Mouse (Mus musculus) Patski (cell line): ENCODE data around the gene Gm1113. TPM values are rescaled to one million over a fixed set of nuclear protein-coding genes. Genes with fewer than 3 reads are reported as not detected.
A peak's percentile ranks its signal among the peaks of the same experiment; 100 is the strongest.

Source experiments
- ATAC-seq: fragments of 100-300 bp; one replicate; pipeline ENCODE4 v1.8.0; 2021
- CTCF ChIA-PET: fragments of 350-600 bp; sonication (Branson Sonifier 250); formaldehyde crosslinking; loops from one replicate; lab custom pipeline; 2022; ENCODE audit warnings: inconsistent platforms; lab: Charles Lee
- POLR2A ChIA-PET: fragments of 350-600 bp; sonication (Branson Sonifier 250); formaldehyde crosslinking; loops from one replicate; lab custom pipeline; 2022; ENCODE audit warnings: antibody characterized with exemption, inconsistent platforms; lab: Charles Lee
- DNase-seq: peaks from one replicate; pipeline ENCODE4 v3.0.0-alpha.2; 2011; ENCODE audit warnings: low read depth, low spot score
- H3K27me3 ChIP-seq: fragments of 371-371 bp; one replicate; pipeline ENCODE4 v1.5.1; 2021
- CTCF ChIP-seq: fragments of 100-300 bp; IDR thresholded peaks from one replicate; pipeline ENCODE4 v1.5.1; 2021
- in situ Hi-C: fragments of 300-500 bp; cut with MboI; formaldehyde crosslinking; loops from 3 replicates; pipeline ENCODE4 v1.11.1; 2018; ENCODE audit warnings: low pct_unique_long_range_greater_than_20kb, mixed read lengths
- polyA plus RNA-seq: library from polyadenylated mRNA; unstranded; gene quantifications from one replicate; pipeline ENCODE4 v1.2.3, GENCODE M21; 2021

Gene Gm1113
- polyA plus RNA-seq, 1 experiment from 2014 or later, result not detected

DNA sequence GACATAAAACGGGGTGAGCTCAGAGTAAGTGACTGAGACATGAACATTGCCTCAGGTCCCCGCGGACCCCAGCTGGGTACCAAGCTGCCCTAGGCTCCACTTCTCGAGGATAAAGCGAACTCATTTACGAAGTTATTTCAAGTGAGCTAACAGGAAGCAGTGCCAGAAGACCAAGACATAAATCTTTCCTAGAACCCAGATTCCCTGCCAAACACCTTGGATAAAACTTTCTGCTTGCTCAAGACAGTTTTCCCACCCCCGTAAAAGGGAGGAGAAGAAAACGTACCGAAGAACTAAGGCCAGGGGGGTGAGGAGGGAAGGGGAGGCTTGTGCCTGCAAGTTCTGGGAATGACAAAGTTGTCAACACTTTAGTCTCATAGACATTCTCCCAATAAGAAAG, 15.2 kb upstream of the Gm1113 start:
- ATAC-seq, result no peak
- POLR2A ChIA-PET, result no interaction called here
- DNase-seq, result no peak
- no peak for TF ChIP-seq CTCF
- no peaks in the 10 kb centered on the region for H3K27me3 ChIP-seq
- CTCF ChIA-PET, result interaction anchor here (4.8 kb wide), 1 partner anchor 249 kb away, joined by 54 read pairs; no protein-coding TSS in a partner anchor
- in situ Hi-C loops, result loop anchor here (5.0 to 25.0 kb wide), 4 partner anchors 116 to 496 kb away; no protein-coding TSS in a partner anchor

DNA sequence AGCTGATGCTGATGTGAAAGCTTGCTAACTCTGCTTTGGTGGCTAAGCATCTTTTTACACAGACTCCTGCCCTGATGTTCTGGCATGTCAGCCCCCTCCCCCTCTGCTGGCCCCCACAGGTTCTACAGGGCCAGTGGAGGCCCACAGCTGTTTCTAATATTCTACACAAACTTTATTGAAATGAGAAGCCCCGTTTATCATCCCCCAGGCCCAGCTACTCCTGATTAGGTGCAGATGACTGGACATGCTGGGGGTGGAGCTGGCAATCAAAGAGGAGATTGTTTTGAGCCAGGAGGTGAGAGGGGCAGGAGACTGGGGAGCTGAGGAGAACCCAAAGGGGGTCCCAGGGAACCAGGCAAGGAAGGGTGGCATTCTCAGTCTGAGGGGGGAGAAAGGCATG, 11.7 kb upstream of the Gm1113 start:
- ATAC-seq (no peak), DNase-seq (no peak)
- POLR2A ChIA-PET, result no interaction called here
- H3K27me3 ChIP-seq, result peaks cover 4% of the 10 kb centered on the region
- CTCF ChIA-PET, result interaction anchor here (1.5 kb wide), 1 partner anchor 13 kb away, joined by 3 read pairs; no protein-coding TSS in a partner anchor
- in situ Hi-C loops, result loop anchor here (5.0 to 25.0 kb wide), 4 partner anchors 112 to 492 kb away; no protein-coding TSS in a partner anchor
- TF ChIP-seq CTCF, result no peak

DNA sequence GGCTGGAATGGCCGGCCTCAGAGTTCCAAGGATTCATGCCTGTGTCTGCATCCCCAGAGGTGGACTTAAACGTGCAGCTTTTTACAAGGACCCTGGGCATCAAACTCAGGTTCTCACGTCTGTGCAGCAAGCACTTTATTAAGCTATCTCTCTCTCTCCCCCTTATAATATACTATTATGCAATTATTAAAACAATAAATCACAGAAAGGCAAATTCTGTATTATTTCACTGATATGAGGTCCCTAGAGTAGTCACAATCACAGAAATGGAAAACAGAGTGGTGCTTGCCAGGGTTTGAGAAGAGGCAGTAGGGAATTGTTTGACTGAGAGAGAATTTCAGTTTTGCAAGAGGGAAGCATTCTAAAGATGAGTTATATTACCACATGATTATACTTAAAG, 11.1 kb upstream of the Gm1113 start:
- in situ Hi-C loops, result loop anchor here (25.0 kb wide), 1 partner anchor 492 kb away; no protein-coding TSS in a partner anchor
- TF ChIP-seq CTCF, result no peak
- peaks cover 4% of the 10 kb centered on the region for H3K27me3 ChIP-seq
- ATAC-seq (no peak), DNase-seq (no peak)
- ChIA-PET POLR2A (no interaction called here), CTCF (interaction anchor here (1.4 to 1.5 kb wide), 2 partner anchors 13 to 250 kb away, joined by 3 to 4 read pairs; no protein-coding TSS in a partner anchor)

DNA sequence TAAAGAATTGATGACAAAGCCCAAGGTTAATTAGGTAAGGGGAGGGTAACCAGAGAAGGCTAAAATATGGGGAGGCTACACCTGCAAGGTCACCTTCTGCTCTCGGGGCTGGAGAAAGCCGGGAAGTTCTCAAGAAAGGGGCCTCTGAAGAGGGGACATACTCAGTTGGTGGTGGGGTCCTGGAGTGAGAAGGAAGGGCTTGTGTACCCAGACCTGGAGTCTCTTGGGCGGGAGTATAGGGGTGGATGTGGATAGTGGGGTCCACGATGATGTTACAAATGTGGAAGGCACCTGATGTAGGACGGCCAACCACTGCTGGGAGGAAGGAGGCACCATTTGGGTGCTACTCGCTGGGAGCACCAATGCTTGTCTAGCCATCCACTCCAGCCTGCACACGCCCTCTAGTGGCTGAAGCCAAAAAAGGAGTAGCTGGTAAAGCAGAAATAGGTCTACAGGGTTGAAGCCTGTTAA, 5.9 kb upstream of the Gm1113 start:
- in situ Hi-C loops, result no loop called here
- peak; percentile 24 for DNase-seq
- peaks cover 4% of the 10 kb centered on the region for H3K27me3 ChIP-seq
- peak; percentile 47 for ATAC-seq
- CTCF ChIA-PET, result interaction anchor here (0.7 to 1.8 kb wide), 13 partner anchors 11 to 254 kb away, joined by 3 to 12 read pairs (median 4); no protein-coding TSS in a partner anchor
- POLR2A ChIA-PET, result interaction anchor here (1.4 kb wide), 1 partner anchor 10 kb away, joined by 6 read pairs; no protein-coding TSS in a partner anchor
- peak; percentile 75 for TF ChIP-seq CTCF

DNA sequence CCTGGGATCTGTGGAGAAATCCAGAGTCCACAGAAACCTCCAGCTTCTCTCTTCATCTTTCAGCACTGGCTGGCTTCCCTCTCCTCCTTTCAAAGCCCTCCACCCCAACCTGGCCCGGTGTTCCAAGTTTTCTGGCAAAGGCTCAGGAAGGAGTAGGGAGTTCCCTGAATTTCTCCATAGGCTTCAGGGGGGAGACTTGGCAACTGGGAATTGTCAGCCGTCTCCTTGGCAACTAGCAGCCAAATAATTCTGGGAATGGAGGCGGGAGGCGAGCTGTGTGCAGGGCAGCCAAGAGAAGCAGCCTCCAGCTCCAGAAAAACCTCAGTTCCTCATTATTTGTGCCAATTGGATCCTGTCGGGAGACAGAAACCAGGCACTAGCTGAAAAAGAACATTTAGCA, 5.5 kb upstream of the Gm1113 start:
- ATAC-seq (no peak), DNase-seq (no peak)
- peaks cover 4% of the 10 kb centered on the region for H3K27me3 ChIP-seq
- CTCF ChIA-PET, result interaction anchor here (0.9 to 1.7 kb wide), 8 partner anchors 11 to 245 kb away, joined by 3 to 12 read pairs (median 4); no protein-coding TSS in a partner anchor
- TF ChIP-seq CTCF, result no peak
- in situ Hi-C loops, result no loop called here
- POLR2A ChIA-PET, result interaction anchor here (1.4 kb wide), 1 partner anchor 11 kb away, joined by 6 read pairs; no protein-coding TSS in a partner anchor

DNA sequence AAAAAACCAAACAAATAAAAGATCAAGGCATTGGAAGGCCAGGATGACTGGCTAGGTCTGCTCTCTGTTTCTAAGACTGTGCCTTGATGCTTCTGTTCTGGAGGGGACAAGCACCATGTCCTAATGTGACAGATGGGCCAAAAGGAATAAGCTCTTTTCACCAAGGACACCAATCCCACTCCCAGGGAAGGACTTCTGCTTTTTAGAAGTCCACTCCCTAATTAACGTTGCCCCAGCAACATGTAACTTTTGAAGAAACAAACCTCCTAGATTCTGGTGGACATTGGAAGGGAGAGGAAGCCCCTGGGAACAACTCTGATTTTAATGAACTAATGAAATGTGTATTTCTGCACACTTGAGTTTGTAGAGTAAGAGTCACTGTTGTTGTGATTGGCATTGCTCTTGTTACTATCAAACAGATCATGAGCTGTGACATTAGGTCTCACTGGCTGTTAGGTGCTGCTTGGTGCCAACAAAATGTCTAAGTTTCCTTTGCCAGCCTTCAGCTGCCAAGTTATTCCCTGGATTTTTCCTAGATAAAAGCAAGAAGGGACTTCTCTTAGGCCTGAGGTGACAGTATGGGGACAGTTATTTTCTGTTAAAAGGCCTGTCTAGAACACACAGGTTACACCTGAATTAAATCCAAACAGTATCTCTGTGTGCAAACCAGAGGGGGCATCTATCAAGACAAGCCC, 4.9 kb upstream of the Gm1113 start:
- no peak for DNase-seq
- ChIA-PET CTCF (interaction anchor here (0.7 to 1.7 kb wide), 9 partner anchors 11 to 244 kb away, joined by 3 to 12 read pairs (median 4); no protein-coding TSS in a partner anchor), POLR2A (interaction anchor here (1.4 kb wide), 1 partner anchor 11 kb away, joined by 6 read pairs; no protein-coding TSS in a partner anchor)
- H3K27me3 ChIP-seq, result peaks cover 4% of the 10 kb centered on the region
- no peak for TF ChIP-seq CTCF
- ATAC-seq, result no peak
- in situ Hi-C loops, result no loop called here

DNA sequence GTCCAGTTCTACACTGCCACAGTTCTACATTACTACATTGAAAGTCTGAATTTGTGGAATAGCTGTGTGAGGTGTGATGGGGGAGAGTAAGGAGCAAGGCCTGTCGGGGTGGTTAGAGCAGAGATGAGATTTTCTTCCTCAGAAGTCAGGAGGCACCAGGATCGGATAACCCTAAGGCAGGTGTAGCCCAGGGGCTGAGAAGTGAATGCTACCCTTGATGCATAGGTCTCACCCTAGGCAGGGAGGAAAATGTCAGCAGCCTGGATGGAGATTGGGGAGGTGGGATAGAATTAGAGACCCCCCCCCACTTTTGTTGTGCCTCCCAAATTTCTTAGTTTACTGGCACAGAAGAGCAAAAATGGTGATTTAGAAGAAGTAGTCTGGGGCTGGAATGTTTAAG, 4.2 kb upstream of the Gm1113 start:
- TF ChIP-seq CTCF, result no peak
- H3K27me3 ChIP-seq, result peaks cover 4% of the 10 kb centered on the region
- DNase-seq (no peak), ATAC-seq (no peak)
- ChIA-PET POLR2A (no interaction called here), CTCF (interaction anchor here (0.7 to 1.6 kb wide), 4 partner anchors 12 to 244 kb away, joined by 3 to 5 read pairs (median 4); no protein-coding TSS in a partner anchor)
- in situ Hi-C loops, result no loop called here

DNA sequence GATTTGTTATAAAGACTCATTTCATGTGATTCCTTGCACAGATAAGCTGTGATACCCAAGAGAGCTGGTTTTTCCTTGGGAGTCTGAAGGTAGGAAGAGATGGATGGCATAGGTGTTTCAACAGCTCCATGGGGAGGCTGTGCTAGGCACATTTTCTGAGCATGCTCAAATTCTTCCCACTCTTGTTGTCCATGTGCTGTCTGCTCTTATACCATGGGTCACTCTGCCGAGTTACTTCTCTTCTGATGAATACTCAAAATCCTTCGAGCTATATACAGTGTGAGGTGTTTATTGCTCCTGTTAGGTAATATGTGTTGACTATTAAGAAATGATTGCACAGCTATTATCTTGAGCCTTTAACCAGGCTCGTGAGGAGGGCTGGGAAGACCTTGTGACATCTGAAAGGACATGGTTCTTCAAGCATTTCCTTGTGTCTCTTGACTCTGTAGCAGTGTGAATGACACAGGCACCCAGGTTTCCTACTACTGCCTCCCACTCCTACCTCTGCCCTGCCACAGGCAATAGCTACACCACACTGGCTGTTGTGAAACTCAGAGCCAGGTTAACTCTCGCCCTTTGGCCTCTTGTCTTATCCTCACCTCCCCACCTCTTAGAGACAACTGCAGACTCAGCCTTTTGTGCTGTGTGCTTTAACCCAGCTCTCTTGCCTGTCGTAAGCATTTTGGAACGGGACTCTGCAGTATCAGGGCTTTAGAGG, 2.7 kb upstream of the Gm1113 start:
- TF ChIP-seq CTCF, result no peak
- ATAC-seq (no peak), DNase-seq (no peak)
- CTCF ChIA-PET, result interaction anchor here (1.4 to 1.6 kb wide), 3 partner anchors 8 to 21 kb away, joined by 4 to 5 read pairs (median 4); no protein-coding TSS in a partner anchor
- POLR2A ChIA-PET, result no interaction called here
- in situ Hi-C loops, result no loop called here
- H3K27me3 ChIP-seq, result no peaks in the 10 kb centered on the region

DNA sequence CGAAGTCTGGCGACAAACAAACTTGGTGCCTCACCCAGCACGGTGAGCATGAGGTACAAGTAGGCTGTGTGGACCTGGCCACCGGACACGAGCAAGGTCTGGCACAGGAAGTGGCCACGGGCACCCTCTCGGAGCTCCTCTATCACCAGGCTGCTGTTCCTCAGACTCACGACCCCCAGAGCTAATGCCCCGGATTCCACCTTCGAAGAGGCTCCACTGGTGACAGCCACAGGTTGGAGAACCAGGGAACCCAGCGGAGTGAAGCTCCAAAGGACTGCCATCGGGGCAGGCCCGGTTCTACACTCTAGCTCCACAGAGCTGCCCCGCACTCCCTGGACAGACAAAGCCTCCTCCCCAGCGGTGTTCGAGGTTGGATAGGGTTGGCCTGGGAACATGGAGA, 1.4 kb downstream of the Gm1113 start:
- in situ Hi-C loops, result no loop called here
- no peaks in the 10 kb centered on the region for H3K27me3 ChIP-seq
- no peak for TF ChIP-seq CTCF
- DNase-seq, result no peak
- ChIA-PET CTCF (interaction anchor here (1.0 kb wide), 1 partner anchor 23 kb away, joined by 3 read pairs; no protein-coding TSS in a partner anchor), POLR2A (interaction anchor here (0.5 kb wide), 1 partner anchor 35 kb away, joined by 3 read pairs; no protein-coding TSS in a partner anchor)
- no peak for ATAC-seq

DNA sequence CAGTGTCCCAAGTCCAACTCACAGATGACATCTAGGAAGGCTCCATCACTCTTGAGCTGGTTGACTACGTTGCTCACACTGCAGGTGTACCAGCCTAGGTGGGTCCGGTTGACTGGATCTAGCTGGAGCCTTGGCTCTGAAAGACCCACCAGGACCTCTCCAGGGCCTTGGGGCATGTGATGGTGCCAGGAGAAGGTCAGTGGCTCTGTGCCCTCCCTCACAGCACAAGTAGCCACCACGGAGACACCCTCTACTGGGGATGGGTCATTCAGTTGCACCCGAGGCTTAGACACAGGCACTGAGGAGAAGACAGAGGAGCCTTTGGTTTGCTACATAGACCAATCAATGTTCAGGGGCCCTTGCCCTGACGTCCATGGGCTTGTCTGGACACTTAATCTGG, 1.9 kb downstream of the Gm1113 start:
- H3K27me3 ChIP-seq, result no peaks in the 10 kb centered on the region
- CTCF ChIA-PET, result interaction anchor here (0.9 kb wide), 1 partner anchor 245 kb away, joined by 4 read pairs; no protein-coding TSS in a partner anchor
- TF ChIP-seq CTCF, result no peak
- POLR2A ChIA-PET, result interaction anchor here (0.5 kb wide), 1 partner anchor 35 kb away, joined by 3 read pairs; no protein-coding TSS in a partner anchor
- DNase-seq (no peak), ATAC-seq (no peak)
- in situ Hi-C loops, result no loop called here
